Mouse (Mus musculus) embryonic facial prominence, embryonic 15.5 days (tissue): ENCODE measurements around the gene Pofut2. TPM values are rescaled to one million over a fixed set of nuclear protein-coding genes. Genes with fewer than 3 reads are reported as not detected.
A peak's percentile ranks its signal among the peaks of the same experiment; 100 is the strongest.

Source experiments
- ATAC-seq: fragments of 200-750 bp; cut with Nextera tagmentation; 2 replicates; pipeline ENCODE4 v1.8.0; 2017; ENCODE audit warnings: low read depth, moderate TSS enrichment; ENCODE audit not compliant: insufficient number of reproducible peaks, low FRiP score, low TSS enrichment
- H3K27ac ChIP-seq: fragments of 300-500 bp; sonication (generic); replicated peaks from 2 replicates; pipeline ENCODE4 v1.5.1; 2015; ENCODE audit warnings: mild to moderate bottlenecking, inconsistent platforms
- H3K27me3 ChIP-seq: fragments of 300-500 bp; sonication (generic); 2 replicates; pipeline ENCODE4 v1.6.1; 2015; ENCODE audit warnings: inconsistent platforms
- H3K36me3 ChIP-seq: fragments of 300-500 bp; sonication (generic); 2 replicates; pipeline ENCODE4 v1.6.1; 2015; ENCODE audit warnings: mild to moderate bottlenecking, inconsistent platforms
- H3K4me1 ChIP-seq: fragments of 300-500 bp; sonication (generic); 2 replicates; pipeline ENCODE4 v1.6.1; 2015; ENCODE audit warnings: inconsistent platforms
- H3K4me2 ChIP-seq: fragments of 300-500 bp; sonication (generic); replicated peaks from 2 replicates; pipeline ENCODE4 v1.6.1; 2015; ENCODE audit warnings: mild to moderate bottlenecking, inconsistent platforms
- H3K4me3 ChIP-seq: fragments of 300-500 bp; sonication (generic); replicated peaks from 2 replicates; pipeline ENCODE4 v1.5.1; 2015; ENCODE audit warnings: mild to moderate bottlenecking, inconsistent platforms
- H3K9ac ChIP-seq: fragments of 300-500 bp; sonication (generic); 2 replicates; pipeline ENCODE4 v1.6.1; 2015; ENCODE audit warnings: inconsistent platforms
- H3K9me3 ChIP-seq: fragments of 300-500 bp; sonication (generic); replicated peaks from 2 replicates; pipeline ENCODE4 v1.6.1; 2016; ENCODE audit warnings: inconsistent platforms
- WGBS: fragments of 180-500 bp; shearing (Covaris S2); methylation state at CpG from one replicate; pipeline ENCODE4 v1.1.7; 2015; 5-methylcytosine and 5-hydroxymethylcytosine counted together
- polyA plus RNA-seq: library from polyadenylated mRNA; unstranded; fragments of >200 nt; fragmentation: Nextera tagmentation; extraction: Ambion mirVana; gene quantifications from 2 replicates; pipeline ENCODE4 v1.2.1, GENCODE M21; 2015

The Pofut2 gene
- polyA plus RNA-seq, 1 experiment from 2014 or later, result 162 TPM

DNA sequence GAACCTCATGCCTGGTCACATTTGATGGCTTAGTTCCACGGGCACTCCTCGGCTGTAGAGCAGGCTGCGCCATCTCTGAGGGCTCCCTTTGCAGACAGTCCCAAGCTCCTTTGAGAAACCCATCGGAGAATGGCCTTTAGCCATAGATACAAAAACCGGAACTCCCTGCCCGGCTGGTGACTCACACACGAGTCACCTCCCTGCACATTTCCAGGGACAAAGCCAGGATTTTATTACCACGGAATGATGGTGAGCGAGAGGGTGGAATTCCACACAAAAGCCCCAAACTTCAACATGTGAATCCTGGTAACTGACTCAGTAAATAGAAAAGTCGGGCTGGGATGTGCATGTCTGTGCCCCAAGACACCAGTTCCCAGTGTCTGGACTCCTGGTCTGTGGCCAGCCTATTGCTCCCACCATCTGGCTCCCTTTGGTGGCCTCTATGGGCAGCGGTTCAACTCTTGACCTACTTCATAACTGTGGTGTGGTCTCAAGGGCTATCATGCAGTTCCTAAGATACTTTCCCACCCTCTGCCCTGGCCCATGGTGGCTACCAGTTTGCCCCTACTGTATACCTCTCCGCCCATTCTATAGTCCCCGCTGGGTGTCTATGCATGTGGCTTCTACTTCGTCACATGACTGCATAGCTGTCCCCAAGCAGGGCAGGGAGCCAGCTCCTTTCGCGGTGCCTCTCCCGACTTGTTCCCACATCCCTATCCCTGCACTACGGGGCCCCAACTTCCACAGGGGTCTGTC lies 7.1 kb upstream of the Pofut2 start:
- Histone ChIP-seq H3K36me3 (no peaks in the 10 kb centered on the region), H3K27ac (peak overlapping the region; percentile 23), H3K27me3 (no peaks in the 10 kb centered on the region), H3K9me3 (no peaks in the 10 kb centered on the region), H3K4me2 (0 out of 2 replicates have a peak overlapping the region, but pooled peaks have one; percentile 10), H3K4me3 (no peak overlapping the region), H3K9ac (0 out of 2 replicates have a peak overlapping the region, but pooled peaks have one; percentile 3), H3K4me1 (peaks cover 42% of the 10 kb centered on the region)
- ATAC-seq, result peak; percentile 21; the same call in 1 of the 2 replicates
- WGBS, result 49% methylated on average over 18 of the region's 18 CpGs

DNA sequence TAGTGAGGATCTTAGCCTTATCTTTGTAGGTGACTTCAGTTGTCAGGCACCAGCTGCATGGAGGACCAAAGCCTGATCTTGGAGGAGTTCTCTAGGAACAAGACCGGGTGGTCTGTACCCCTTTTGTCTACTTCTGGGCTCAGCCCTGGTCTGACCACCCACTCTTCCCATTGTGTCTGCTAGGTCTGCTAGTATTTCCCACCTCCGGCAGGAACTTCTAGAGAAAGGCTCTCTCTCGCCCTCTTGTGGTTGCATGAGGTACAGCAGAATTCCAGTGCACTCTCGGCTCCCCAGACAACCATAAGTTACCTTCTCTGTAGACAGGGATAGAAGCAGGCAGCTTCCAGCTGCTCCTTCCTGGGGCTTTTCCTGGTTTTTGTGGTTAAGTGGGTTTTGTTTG lies 6.2 kb upstream of the Pofut2 start:
- 0 out of 2 replicates have a peak overlapping the region, but pooled peaks have one; percentile 3 for H3K9ac ChIP-seq
- H3K4me3 ChIP-seq, result no peak overlapping the region
- ATAC-seq, result 0 out of 2 replicates have a peak, but pooled peaks have one; percentile 15
- H3K36me3 ChIP-seq, result no peaks in the 10 kb centered on the region
- H3K4me1 ChIP-seq, result peaks cover 42% of the 10 kb centered on the region
- no peak overlapping the region for H3K27ac ChIP-seq
- H3K4me2 ChIP-seq, result no peak overlapping the region
- 3% methylated on average over 4 of the region's 4 CpGs for WGBS
- H3K27me3 ChIP-seq, result no peaks in the 10 kb centered on the region
- no peaks in the 10 kb centered on the region for H3K9me3 ChIP-seq

DNA sequence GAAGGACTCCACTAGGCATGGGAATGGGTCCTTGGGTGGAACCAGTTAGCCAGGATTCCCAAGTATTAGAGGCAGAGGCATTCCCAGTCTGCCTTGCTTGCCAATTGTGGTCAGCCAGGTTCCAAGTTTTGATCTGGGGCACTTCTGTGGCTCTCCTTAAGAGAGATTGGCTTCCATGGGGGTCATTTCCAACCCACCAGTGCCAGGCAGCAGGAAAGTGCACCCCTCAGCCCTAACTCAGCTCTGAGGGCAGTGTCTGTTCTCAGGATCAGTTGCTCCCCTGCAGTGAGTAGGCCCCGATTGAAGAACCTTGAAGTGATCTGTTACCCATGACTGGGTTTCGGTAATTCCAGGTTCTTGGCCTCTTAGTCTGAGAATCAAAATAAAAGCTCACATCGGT lies 3.8 kb upstream of the Pofut2 start:
- Histone ChIP-seq H3K4me1 (peaks cover 49% of the 10 kb centered on the region), H3K4me3 (no peak overlapping the region), H3K27me3 (no peaks in the 10 kb centered on the region), H3K9ac (no peak overlapping the region), H3K36me3 (no peaks in the 10 kb centered on the region), H3K27ac (peak overlapping the region; percentile 77), H3K4me2 (no peak overlapping the region), H3K9me3 (no peaks in the 10 kb centered on the region)
- 63% methylated on average over 3 of the region's 3 CpGs for WGBS
- no peak for ATAC-seq

DNA sequence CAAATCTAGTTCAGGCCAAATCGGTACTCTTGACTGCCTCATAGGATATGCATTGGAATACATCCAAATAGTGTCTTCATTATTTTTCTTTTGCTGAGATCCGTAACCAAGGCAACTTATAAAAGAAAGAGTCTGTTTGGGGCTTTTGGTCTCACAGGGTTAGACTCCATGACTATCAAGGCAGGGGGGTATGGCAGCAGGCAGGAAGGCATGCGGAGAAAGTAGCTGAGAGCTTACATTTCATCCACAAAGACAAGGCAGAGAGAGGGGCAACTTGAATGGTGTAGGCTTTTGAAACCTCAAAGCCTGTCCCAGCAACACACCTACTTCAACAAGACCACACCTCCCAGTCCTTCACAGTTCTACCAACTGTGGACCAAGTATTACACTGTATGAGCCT lies 3.3 kb upstream of the Pofut2 start:
- Histone ChIP-seq H3K9me3 (no peaks in the 10 kb centered on the region), H3K4me2 (no peak overlapping the region), H3K36me3 (peaks cover 2% of the 10 kb centered on the region), H3K4me3 (no peak overlapping the region), H3K9ac (no peak overlapping the region), H3K4me1 (peaks cover 50% of the 10 kb centered on the region), H3K27me3 (no peaks in the 10 kb centered on the region), H3K27ac (peak overlapping the region; percentile 77)
- no peak for ATAC-seq
- 47% methylated on average over 3 of the region's 3 CpGs for WGBS

DNA sequence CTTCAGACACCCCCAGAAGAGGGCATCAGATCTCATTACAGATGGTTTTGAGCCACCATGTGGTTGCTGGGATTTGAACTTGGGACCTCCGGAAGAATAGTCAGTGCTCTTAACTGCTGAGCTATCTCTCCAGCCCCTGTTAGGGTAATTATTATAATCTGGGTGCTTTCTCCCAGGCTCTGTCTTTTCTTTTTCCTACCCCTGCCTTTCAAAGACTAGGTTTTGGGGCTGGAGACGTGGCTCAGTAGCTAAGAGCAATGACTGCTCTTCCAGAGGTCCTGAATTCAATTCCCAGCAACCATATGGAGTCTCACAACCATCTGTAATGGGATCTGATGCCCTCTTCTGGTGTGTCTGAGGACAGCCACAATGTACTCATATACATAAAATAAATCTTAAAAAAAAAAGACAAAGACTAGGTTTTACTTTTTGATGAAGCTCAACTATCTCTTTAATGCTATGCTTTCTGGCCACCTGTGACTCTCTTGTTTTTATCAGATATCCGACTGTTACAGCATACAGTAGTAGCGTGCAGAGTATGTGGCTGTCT lies 902 bp upstream of the Pofut2 start:
- H3K27ac ChIP-seq, result no peak overlapping the region
- 55% methylated on average over 4 of the region's 4 CpGs for WGBS
- no peak overlapping the region for H3K9ac ChIP-seq

DNA sequence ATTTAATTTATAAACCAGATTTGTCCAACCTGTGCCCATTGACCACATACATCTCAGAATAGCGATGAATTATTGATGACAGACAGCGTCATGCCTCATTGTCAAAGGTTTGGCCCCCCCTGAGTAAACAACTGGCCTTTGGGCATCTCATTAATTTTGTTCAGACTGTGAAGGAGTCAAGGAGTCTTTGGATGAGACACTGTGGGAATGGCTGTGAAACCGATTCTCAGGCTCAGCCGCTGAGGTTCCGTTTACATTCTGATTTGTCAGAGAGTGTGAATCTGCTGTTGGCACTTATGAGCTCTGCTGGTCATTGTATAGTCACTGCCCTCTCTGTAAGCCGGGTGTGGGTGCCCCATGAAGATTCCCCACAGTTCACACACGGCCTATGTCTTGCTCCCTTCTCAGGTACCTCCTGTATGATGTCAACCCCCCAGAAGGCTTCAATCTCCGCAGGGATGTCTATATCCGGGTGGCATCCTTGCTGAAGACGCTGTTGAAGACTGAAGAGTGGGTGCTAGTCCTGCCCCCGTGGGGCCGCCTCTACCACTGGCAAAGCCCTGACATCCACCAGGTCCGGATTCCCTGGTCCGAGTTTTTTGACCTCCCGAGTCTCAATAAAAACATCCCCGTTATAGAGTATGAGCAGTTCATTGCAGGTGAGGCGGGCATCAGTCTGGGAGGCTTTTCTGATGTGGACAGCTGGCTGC lies 1.3 kb downstream of the Pofut2 start:
- Histone ChIP-seq H3K27ac (no peak overlapping the region), H3K9ac (0 out of 2 replicates have a peak overlapping the region, but pooled peaks have one; percentile 78), H3K4me3 (peak overlapping the region; percentile 71), H3K36me3 (peaks cover 49% of the 10 kb centered on the region), H3K4me2 (peak overlapping the region; percentile 58), H3K9me3 (no peaks in the 10 kb centered on the region), H3K27me3 (no peaks in the 10 kb centered on the region), H3K4me1 (peaks cover 20% of the 10 kb centered on the region)
- 86% methylated on average over 17 of the region's 17 CpGs for WGBS
- ATAC-seq, result no peak

More for the DNA sequence above, 902 bp upstream of the Pofut2 start:
- Histone ChIP-seq H3K4me3 (peak overlapping the region; percentile 71), H3K4me1 (peaks cover 30% of the 10 kb centered on the region), H3K36me3 (peaks cover 27% of the 10 kb centered on the region), H3K9me3 (no peaks in the 10 kb centered on the region), H3K4me2 (peak overlapping the region; percentile 92), H3K27me3 (no peaks in the 10 kb centered on the region)
- no peak for ATAC-seq

DNA sequence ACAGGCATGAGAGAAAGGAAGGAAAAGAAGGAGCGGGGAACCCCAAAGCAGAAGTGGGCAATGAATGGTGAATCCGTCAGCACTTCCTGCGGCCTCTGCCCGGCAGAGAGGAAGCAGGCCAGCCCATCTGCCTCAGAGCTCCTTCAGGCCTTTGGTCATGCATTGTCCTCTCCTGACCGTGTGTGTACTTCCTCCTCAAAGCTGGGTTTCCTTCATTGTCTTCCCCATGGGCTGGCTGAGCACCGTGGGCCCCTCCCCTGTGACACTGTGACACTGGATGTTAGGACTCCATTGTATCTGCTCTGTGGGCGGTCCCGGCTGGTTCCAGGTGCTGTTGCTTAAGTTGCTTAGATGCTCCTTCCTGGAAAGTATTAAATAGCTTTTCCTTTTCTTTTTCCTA lies 7.3 kb downstream of the Pofut2 start:
- Histone ChIP-seq H3K27me3 (no peaks in the 10 kb centered on the region), H3K9ac (no peak overlapping the region), H3K27ac (no peak overlapping the region), H3K9me3 (no peaks in the 10 kb centered on the region), H3K36me3 (peaks cover 95% of the 10 kb centered on the region), H3K4me2 (no peak overlapping the region), H3K4me3 (no peak overlapping the region), H3K4me1 (no peaks in the 10 kb centered on the region)
- WGBS, result 71% methylated on average over 8 of the region's 8 CpGs
- ATAC-seq, result no peak

DNA sequence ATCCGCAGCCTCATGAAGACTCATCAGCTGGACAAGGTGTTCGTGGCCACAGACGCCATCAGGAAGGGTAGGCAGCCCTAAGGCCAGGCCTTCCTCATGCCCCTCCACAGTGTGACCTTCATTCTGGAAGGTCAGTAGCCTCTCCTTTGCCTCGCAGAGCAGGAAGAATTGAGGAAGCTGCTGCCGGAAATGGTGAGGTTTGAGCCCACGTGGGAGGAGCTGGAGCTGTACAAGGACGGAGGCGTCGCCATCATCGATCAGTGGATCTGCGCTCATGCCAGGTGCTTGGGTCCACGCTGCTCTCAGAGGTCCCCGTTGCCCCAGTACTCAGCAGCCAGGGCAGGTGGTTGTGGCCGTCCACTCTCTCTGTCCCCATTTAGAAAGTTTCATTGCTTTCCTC lies 8.0 kb downstream of the Pofut2 start:
- WGBS, result 87% methylated on average over 14 of the region's 14 CpGs

DNA sequence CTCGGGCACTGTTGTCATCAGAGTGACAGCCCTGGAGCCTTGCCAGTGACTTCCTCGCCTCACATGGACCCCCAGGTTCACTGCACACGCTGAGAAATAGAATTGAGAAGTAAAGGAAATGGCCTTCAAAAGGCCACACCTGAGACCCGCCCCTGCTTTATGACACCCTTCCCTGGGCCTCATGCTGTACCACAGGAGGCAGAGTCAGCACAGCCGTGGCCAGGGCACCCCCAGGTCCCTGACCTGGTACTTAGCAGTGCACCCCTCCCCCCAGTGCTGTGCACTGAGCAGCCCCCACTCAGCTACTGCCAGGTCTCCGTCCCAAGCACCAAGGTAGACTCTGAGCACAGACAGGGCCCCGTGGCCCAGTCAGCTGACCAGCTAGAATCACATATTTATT lies 10.1 kb downstream of the Pofut2 start:
- Histone ChIP-seq H3K9ac (no peak overlapping the region), H3K4me2 (no peak overlapping the region), H3K36me3 (peaks cover 66% of the 10 kb centered on the region), H3K9me3 (no peaks in the 10 kb centered on the region), H3K27me3 (no peaks in the 10 kb centered on the region), H3K27ac (no peak overlapping the region), H3K4me1 (no peaks in the 10 kb centered on the region), H3K4me3 (no peak overlapping the region)
- 80% methylated on average over 7 of the region's 7 CpGs for WGBS
- no peak for ATAC-seq

More for the DNA sequence above, 8.0 kb downstream of the Pofut2 start:
- no peak for ATAC-seq
- H3K9ac ChIP-seq, result no peak overlapping the region
- H3K9me3 ChIP-seq, result no peaks in the 10 kb centered on the region
- no peak overlapping the region for H3K27ac ChIP-seq
- no peaks in the 10 kb centered on the region for H3K27me3 ChIP-seq
- H3K4me2 ChIP-seq, result no peak overlapping the region
- H3K4me3 ChIP-seq, result no peak overlapping the region
- no peaks in the 10 kb centered on the region for H3K4me1 ChIP-seq
- H3K36me3 ChIP-seq, result peaks cover 87% of the 10 kb centered on the region

DNA sequence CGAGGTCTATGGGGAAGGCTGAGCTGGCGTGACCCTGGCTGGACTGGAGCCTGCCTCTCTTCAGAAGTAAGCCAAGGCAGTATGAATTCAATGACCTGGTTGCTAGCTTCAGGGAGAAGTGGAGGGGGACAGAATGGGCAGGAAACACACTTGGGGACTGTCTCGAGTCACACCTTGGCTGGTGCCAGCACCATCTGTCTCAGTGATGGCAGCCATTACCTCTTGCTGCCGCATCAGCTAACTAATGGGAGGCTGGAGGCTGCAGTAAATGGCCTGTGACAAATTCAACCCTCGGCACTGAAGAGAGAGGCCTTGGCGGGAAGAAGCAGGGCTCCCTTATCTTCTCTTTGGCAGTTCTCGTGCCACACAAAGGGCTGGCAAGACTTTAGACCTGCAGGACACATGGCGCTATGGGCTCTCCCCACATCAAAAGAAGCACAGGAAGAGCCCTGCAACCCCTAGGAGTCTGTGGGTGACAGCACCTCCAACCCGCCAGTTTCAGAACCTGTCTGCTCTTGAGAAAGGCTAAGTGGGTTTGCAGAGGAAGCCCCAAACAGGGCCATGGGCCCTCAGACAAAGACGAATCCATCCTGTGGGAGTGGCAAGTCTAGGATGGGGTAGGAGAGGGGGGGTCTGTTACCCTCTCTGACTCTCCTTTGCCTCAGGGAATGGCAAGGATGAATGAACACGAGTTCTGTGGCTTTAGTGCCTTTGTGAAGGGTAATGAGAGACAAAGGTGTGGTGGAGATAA lies 14.1 kb downstream of the Pofut2 start:
- Histone ChIP-seq H3K27me3 (no peaks in the 10 kb centered on the region), H3K36me3 (peaks cover 26% of the 10 kb centered on the region), H3K27ac (no peak overlapping the region), H3K9ac (no peak overlapping the region), H3K4me2 (no peak overlapping the region), H3K9me3 (no peaks in the 10 kb centered on the region), H3K4me1 (no peaks in the 10 kb centered on the region), H3K4me3 (no peak overlapping the region)
- ATAC-seq, result no peak
- 63% methylated on average over 11 of the region's 11 CpGs for WGBS

DNA sequence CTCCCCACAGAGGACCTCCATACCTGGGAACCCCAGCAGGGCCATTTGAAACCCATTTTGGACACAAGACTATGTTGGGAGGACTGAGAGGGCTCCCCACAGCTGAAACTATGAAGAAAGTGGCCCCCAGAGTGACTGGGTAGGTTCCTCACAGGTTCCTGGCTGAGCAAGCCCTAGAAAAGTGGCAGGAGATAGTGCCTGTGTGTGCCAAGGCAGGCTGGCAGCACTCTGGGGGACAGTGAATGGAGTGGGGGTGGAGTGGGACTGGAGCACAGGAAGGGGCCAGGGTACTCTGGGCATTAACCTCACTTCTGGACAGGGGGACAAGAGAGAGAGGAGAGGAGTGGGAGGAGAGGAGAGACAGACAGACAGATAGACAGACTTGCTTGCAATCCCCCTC lies 14.8 kb downstream of the Pofut2 start:
- Histone ChIP-seq H3K4me2 (no peak overlapping the region), H3K27ac (no peak overlapping the region), H3K36me3 (peaks cover 20% of the 10 kb centered on the region), H3K27me3 (no peaks in the 10 kb centered on the region), H3K4me3 (no peak overlapping the region), H3K9ac (no peak overlapping the region), H3K4me1 (no peaks in the 10 kb centered on the region), H3K9me3 (no peaks in the 10 kb centered on the region)
- no peak for ATAC-seq
